Mouse (Mus musculus) megakaryocyte-erythroid progenitor cell, adult 5-6 weeks (primary cell): ENCODE measurements around the gene Olfr1322. TPM values are rescaled to one million over a fixed set of nuclear protein-coding genes. Genes with fewer than 3 reads are reported as not detected.

Source experiments
- ATAC-seq: replicated peaks from 2 replicates; pipeline ENCODE4 v1.8.0; 2016; ENCODE audit warnings: mild to moderate bottlenecking, inconsistent platforms; ENCODE audit not compliant: severe bottlenecking, poor library complexity, low FRiP score, low TSS enrichment
- total RNA-seq, 2 experiments: library from RNA; stranded (forward) in 1 of 2; stranded (reverse) in 1 of 2; fragments of 200-1000, 215-1000 nt in 1 of 2; fragments of >200 nt in 1 of 2; fragmentation: Nextera tagmentation in 1 of 2; gene quantifications; 2 replicates each; pipeline ENCODE4 v1.2.3; 2014 to 2017

Olfr1322 gene
- not detected in 2 replicates for total RNA-seq (2014; fragmentation: Nextera tagmentation)
- total RNA-seq (2017), result not detected in 2 replicates

GRCm38 (mm10) chrX:49891383-49891782 is at the start of gene Olfr1322:
Olfr1322 (minus strand) TSS chrX:49891483.
- ATAC-seq, result no peak

DNA sequence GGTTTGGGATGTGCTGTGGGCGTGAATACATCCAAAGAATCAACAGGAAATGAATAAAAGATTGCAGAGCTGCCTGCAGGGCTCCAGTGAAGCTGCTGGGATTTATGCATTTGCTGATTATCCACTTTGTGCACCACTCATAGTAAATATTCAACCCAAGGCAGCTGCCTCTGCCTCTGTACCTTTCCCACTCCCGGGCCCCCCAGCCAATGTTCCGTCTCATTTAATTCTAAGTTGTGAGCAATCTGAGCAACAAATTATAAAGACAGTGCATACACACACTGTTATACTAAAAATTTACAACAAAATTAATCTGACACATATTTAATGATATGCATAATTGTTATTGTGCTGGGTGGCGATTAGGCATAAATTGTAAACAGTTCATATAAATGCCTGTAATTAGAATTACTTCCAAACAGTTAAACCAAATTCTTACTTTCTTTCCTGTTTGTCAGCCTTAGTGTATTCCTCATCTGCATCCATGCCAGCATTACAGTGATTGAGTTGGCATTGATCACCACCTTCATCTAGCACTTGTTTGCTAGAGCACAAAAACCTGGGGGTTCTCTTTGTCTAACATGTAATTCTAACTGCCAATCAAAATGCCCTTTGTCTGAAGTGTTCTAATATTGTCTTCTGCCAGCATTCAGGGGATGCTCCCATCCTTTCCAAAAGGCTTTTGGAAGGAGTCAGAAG is 13.5 kb downstream of the Olfr1322 start:
- no peak for ATAC-seq

Other genes with a start within 250 kb of the Olfr1322 start
- gene Olfr1320, start 219.2 kb downstream of the Olfr1322 start, total RNA-seq (2014; fragmentation: Nextera tagmentation), result not detected in 2 replicates
- not detected in 2 replicates for gene Olfr1320, start 219.2 kb downstream of the Olfr1322 start, total RNA-seq (2017)
- not detected in 2 replicates for gene Olfr1321, start 156.4 kb downstream of the Olfr1322 start, total RNA-seq (2014; fragmentation: Nextera tagmentation)
- gene Olfr1321, start 156.4 kb downstream of the Olfr1322 start, total RNA-seq (2017), result not detected in 2 replicates
- gene Igsf1, start 93.7 kb downstream of the Olfr1322 start, total RNA-seq (2014; fragmentation: Nextera tagmentation), result not detected in 2 replicates
- gene Igsf1, start 93.7 kb downstream of the Olfr1322 start, total RNA-seq (2017), result not detected in 2 replicates
- gene Olfr1323, start 127.9 kb upstream of the Olfr1322 start, total RNA-seq (2014; fragmentation: Nextera tagmentation), result not detected in 2 replicates
- gene Olfr1323, start 127.9 kb upstream of the Olfr1322 start, total RNA-seq (2017), result not detected in 2 replicates